Mouse (Mus musculus) spleen, adult 2 months (tissue): Measurements from ENCODE around the gene Cracr2b.

ENCODE experiments used
- CTCF ChIP-seq: fragments of 200-500 bp; IDR thresholded peaks from 2 replicates; pipeline ENCODE4 v1.5.1; 2011; ENCODE audit warnings: mild to moderate bottlenecking, inconsistent platforms; ENCODE audit not compliant: insufficient read depth, insufficient read length, insufficient replicate concordance; ENCODE audit errors: extremely low read depth
- POLR2A ChIP-seq: fragments of 200-500 bp; IDR thresholded peaks from 2 replicates; pipeline ENCODE4 v1.6.1; 2011; ENCODE audit warnings: low read depth, low read length, inconsistent platforms

- TF ChIP-seq CTCF (no peak), POLR2A (no peak)
Observed at GRCm38 (mm10) chr7:141464603-141465201, 3.8 kb downstream of the Cracr2b start.
